Mouse (Mus musculus) gastrocnemius, postnatal 4 days (tissue): ENCODE measurements around the gene Add2. TPM values are rescaled to one million over a fixed set of nuclear protein-coding genes. Genes with fewer than 3 reads are reported as not detected.

ENCODE experiments used
- DNase-seq, 2 experiments: peaks; one replicate each; pipeline ENCODE4 v3.0.0; 2021 to 2022; ENCODE audit warnings: low spot score in 2 of 2, mixed read lengths in 2 of 2
- total RNA-seq, 2 experiments: library from RNA; stranded (reverse); gene quantifications; 2 replicates each; pipeline ENCODE4 v1.2.3; 2021

Gene Add2
- total RNA-seq, 2 experiments from 2014 or later = 0.74 to 1.2 TPM

GRCm38 (mm10) chr6:86047510-86047909, 19.0 kb downstream of the Add2 start:
- DNase-seq = no peak

GRCm38 (mm10) chr6:86048509-86048908, 20.0 kb downstream of the Add2 start:
- no peak for DNase-seq

- DNase-seq = no peak
Observed at GRCm38 (mm10) chr6:86050586-86051268, 22.2 kb downstream of the Add2 start.

GRCm38 (mm10) chr6:86052032-86052459, 23.6 kb downstream of the Add2 start:
- no peak for DNase-seq

DNA sequence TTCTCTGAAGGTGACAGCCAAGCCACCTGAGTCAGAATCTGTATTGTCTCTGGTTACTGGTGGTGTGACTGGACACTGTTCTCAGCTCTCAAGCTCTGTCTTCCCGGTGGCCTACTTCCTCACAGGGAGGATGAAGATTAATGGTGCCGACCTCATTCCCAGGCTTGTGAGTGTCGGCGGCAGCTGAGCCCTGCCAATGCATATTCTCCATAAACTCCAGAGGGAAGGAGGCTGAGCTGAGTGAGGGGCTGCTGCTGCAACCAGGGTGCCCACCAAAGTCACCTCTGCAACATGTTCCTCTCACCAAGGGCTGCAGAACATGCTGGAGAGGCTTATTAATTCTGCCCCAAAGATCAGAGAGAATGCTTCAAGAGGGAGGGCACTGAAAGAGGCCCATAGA, 24.1 kb downstream of the Add2 start:
- no peak for DNase-seq

DNA sequence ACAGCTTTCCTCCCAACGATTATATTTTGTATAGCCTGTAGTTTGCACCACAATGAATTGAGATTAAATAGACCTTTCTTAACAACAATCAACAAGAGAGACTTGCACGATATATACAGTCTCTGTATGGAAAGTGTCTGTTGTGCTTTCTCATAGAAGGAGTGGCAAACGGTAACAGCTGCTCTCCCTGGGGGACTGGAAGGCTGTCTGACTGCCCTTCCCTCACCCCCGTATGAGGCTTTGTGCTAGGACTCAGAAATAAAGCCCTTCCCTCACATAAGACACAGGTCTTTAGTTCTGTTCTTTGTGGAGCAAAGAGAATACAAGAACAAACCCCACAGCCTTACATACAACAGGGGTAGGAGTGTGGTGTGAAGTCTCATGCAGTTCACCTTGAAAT, 24.6 kb downstream of the Add2 start:
- no peak for DNase-seq

- DNase-seq = no peak
Observed at GRCm38 (mm10) chr6:86053594-86053993, 25.1 kb downstream of the Add2 start.

GRCm38 (mm10) chr6:86058475-86058874, 30.0 kb downstream of the Add2 start:
- no peak for DNase-seq

GRCm38 (mm10) chr6:86059151-86059853, 30.8 kb downstream of the Add2 start:
- no peak for DNase-seq

GRCm38 (mm10) chr6:86060170-86060569, 31.7 kb downstream of the Add2 start:
- DNase-seq = no peak

DNA sequence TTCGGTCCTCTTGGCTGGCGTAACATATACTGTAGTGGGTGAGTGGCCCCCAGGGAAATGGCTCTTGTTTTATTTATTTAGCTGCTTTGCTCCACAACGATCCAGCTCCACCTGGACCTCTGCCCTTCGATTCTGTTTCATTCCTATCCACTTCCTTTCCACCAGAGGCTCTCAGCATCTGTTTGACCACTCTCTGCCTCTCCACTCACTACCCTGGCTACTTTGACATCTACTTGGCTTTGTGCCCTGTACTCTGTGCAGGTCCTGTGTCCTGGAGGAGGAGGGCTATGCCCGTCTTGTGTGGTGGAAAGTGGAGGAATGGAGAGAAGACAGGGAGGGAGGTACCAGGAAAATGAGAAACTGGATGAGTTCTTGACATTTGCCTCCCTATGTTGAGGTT, 33.7 kb downstream of the Add2 start:
- DNase-seq = no peak

- DNase-seq = no peak
Observed at GRCm38 (mm10) chr6:86062684-86063083, 34.2 kb downstream of the Add2 start.

DNA sequence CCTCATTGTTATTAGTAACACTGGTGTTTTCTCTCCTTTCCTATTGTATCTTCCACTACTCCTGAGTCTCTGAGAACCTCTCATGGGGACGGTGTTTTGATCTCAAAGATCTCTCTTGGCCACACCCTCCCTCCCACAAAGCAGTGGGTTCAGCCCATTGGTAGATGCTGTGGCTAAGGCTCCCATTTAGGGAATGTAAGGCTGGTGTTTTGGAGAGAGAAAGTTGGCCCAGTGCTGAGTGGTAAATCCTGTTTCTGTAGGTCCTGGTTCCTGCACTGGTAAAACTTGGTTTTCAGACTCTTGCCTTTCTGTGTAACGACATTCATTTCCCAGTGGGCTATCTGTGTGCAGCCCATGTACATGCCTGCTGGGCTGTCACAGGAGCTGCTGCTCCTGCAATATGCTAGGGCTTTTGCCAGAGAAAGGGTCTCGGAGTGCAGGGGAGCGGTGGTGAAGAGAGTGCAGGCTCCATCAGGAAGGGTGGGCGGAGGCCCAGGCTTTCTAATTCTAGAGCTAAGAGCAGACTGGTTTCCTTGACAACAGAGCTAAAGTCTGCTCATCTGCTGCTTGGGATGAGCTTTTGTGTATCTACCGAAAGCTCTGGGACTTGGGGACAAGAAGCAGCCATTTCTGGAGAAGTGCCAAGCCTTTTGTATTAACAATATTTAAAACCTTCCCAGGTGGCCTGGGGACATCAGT, 36.0 kb downstream of the Add2 start:
- no peak for DNase-seq

DNA sequence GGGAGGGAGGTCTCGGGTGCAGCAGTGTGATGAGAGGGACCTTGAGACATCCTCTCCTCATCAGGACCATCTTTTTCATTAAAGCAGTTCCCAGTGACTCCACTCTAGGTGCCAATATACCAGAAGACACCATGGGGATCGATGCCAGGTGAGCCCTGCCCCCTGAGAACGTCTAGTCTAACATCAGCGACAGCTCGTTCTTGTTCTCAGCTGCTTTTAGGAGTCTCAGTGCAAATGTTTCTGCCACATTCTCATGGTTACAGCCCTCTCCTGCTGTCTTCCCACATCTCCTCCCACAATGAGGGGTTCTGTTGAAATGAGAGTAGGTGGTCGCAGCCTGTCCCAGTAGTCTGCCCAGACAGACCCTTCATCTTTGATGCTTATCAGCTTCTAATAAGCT, 38.2 kb downstream of the Add2 start:
- no peak for DNase-seq

DNA sequence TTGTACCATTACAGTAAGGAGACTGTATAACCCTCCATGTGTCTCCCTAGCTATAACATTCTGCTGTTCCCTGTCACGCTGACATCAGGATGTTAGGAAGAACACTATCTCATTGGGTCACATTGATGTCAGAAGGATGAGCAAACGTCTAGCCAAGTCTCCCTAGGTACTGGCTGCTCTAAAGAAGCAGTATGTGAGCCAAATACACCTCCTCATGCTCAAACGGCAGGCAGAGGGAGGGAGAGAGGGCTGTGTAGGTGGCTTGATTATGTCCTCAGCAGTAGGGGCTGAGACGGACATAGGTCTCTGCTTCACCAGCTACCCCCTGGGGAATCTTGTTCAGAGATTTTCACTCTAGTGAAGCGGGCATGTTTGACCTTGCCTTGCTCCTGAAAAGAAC, 38.7 kb downstream of the Add2 start:
- DNase-seq = no peak

DNA sequence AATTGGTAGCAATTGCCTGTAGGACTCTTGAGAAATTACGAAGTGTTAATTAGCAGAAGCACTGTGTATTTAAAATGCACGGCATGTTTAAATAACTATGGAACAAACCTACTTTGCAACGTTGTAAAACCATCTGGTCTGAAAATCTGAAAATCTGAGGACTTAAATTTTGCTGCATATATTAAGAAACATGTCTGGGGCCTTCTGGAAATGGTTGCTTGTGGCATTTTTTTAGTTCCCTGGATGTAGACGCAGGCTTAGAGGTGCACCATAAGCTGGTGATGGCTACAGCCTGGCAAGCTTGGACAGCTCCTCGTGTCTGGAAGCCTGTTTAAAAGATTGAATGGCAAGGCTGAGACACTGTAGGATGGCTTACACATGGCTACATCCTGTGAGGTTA, 40.5 kb downstream of the Add2 start:
- no peak for DNase-seq

- no peak for DNase-seq
Observed at GRCm38 (mm10) chr6:86069856-86070255, 41.4 kb downstream of the Add2 start.

- DNase-seq = no peak
Observed at GRCm38 (mm10) chr6:86070277-86070676, 41.8 kb downstream of the Add2 start.

GRCm38 (mm10) chr6:86073882-86074281, 45.4 kb downstream of the Add2 start:
- no peak for DNase-seq

- DNase-seq = no peak
Observed at GRCm38 (mm10) chr6:86074538-86075204, 46.2 kb downstream of the Add2 start.

DNA sequence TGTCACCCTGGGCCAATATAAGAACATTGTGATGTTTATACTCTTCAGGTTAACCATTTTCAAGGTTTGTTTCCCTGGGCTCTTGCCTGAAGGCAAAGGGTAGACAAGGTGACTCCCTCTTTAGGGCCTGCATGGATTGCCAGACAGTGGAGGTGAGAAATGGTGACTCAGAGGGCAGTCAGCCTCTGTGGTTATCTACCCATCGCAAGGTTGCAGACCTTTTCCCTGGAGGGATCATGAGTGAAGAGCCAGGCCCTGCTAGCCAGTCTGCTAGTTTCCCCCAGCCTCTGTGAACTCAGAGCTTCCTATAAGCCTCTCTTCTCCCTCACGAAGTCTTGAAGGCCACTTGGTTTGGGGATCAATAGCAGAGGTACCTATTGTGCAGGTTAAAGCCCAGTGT, 48.0 kb downstream of the Add2 start:
- no peak for DNase-seq

DNA sequence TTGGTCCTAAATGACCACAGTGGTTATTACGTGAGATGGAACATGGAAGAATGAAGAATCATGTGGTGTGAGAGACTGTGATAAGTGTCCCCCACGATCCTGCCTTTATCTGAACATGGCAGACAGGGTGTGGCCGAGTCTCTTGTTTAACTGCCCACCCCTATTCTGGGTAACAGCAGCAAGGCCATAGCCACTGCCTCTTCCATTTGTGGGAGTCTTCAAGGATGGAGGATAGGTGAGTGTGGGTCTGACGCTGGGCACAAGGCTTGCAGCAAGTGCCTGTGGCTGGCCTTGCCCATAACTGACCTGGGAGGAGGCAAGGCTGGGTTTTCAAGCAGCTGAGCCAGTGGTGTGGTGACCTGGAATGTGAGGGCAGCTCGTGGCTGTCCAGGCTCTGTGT, 49.4 kb downstream of the Add2 start:
- DNase-seq = no peak
